Mouse (Mus musculus): Measurements from ENCODE around the gene Rbm20.

Rbm20 gene

DNA sequence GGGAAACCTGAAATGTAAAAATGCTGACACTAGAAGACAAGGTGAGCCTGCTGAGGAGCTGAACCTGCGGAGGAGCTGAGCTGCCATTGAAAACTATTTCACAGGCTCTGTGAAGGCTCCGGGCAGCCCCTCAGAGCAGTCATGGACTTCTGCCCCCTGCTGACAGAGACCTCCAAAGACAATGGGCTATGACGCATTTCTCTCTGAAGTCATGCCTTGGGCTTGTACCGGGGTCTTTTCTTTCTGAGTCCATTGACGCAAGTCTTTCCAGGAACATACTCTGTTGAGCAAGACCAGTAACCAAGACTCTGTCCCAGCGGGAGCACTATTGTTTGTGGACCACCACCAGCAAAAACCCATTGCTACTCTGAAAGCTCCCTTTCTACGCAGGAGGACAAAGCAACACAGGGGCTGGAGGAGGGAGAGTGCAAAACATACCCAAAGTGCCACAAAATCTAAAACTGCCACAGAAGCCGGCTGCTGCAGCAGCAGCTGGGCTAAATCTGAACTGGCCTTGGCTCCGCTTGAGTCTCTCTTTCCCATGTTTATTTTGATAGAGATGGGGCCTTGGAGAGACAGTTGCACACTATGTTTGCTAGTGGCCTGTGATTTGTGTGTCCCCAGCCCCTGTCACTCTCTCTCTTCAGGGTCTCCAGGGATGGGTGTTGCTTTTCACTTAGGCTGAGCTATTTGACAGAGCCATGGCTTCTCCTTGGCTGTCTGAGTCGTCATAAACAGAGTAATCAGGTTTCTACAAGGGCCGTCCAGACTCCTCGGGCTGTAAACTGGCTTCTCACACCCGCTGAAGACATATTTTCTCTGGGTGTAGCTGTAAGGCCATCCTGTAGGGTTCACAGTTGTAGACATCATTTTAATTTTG is 144.4 kb downstream of the Rbm20 start:
- DNase-seq: no peak

DNA sequence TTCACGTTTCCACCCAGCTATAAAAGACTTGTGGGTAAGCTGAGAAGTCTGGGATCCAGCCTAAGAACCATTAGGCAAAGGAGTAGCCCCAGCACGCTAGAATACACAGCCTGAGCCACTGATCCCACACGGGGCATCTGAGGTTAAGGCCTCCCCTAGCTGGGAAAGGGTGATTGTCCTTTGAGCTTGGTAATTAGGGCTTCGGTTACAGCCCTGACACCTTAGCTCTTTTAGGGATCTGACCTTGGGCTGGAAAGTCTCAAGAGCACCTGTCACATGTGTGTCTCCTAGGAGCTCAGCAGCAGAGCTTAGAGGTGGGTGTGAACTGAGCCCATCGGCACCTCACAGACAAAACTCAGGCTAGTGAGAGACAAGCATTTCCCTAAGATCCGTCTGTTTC is 146.7 kb downstream of the Rbm20 start:
- no peak for DNase-seq

DNA sequence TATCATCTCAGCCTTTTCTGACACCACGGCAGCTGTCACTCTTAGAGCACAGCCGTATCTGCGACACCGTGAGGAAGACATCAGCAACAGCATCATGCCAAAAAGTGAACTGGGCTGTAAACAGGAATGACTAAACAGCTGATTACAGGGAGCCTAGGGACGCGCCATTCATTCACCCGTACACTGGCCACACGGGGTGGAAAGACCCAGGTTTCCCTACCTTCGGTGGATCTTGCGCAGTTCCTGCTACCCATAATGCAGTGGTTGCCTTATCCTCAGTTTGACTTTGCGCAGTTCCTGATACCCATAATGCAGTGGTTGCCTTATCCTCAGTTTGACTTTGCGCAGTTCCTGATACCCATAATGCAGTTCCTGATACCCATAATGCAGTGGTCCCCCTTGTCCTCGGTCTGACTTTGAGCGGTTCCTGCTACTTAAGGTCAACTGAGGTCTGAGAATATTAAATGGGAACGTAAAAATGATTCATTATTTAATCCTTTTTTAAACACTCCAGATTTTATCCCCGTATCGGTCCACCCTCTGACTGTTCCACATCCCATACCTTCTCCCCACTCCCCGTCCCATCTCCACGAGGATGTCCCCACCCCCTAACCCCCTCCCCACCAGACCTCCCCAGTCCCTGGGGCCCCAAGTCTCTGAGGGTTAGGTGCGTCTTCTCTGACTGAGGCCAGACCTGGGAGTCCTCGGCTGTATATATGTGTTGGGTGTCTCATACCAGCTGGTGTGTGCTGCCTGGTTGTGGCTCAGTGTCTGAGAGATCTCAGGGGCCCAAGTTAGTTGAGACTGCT is 148.0 kb downstream of the Rbm20 start:
- DNase-seq: peak; percentile 49 to 68

- DNase-seq: no peak
These were observed 152.9 kb downstream of the Rbm20 start for GRCm38 (mm10) chr19:53829990-53830389.

DNA sequence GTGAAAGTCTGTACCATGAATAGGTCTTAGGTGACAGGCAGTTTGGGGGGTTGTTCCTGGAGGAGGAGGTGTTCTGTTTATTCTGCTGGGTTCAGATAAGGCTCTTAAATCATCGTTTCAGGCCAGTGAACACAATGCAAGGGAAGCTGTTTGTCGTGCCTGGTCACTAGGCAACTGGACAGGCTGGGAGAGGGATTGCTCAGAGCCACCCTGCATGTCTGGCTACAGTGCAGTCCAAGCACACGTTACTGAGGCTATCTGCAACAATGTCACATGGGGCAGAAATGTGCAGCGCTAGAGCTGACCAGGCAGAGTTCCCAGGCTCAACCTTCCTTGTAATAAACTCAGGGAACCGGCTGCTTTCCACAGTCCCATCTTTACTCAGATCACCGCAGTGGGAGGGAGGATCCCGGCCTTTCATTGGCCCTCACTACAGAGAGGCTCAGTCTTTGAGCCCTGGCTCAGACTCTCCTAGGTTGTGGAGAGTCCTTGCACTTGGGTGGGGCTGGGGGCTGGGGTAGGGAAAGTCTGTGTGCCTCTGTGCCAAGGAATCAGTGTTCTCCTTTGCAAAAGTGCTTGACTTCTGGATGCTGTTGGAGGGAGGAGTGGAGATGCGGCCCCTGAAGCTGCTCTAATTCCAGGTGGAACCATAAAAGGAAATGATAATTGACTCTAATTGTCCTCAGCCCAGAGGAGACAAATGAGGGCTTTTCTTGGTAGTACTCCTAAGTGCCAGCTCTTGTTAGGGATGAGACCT is 153.5 kb downstream of the Rbm20 start:
- DNase-seq: peak in 1 of 2 experiments; percentile 10

DNA sequence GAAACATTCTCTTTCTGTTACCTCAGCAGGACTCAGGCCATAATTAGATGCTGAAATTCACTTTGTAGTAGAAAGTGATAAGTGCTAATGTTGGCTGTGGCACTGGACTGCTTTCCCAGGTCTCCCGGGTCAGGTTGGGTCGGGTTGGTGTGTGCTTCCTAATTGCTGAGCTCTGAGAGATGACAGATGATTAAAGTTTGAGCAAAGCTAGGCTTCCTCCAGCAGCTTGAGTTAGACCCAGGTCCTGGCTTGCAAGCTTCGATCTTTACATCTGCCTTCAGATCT is 154.0 kb downstream of the Rbm20 start:
- no peak for DNase-seq

- DNase-seq: no peak
These were observed 155.4 kb downstream of the Rbm20 start for GRCm38 (mm10) chr19:53832512-53832911.

DNA sequence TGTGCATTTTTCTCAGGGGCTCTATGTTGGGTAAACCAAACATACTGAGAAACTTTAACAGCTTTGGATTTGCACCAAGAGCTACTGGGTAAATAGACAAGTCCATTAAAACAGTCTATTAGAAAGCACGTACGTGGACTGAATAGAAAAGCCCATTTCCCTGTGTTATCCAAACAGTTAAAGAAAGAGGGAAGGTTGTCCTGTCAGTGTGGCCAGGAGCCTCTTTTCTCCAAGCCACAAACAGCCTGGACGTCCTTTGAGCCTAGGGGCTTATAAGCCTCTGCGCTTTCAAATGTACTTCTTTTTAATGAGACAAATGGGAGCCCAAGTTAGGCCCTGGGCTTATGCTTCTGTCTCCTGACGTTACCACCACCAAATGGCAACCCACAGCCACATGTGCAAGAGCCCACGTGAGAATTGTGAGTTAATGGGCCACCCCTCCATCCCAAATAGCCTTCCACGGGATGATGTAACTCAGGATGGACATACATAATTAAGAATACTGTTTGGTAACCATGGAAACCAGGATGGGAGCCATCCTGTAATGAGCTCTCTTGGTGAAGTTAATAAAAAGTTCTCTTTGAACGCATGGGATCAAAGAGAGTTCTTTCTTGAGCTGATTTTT is 156.8 kb downstream of the Rbm20 start:
- DNase-seq: no peak

- no peak for DNase-seq
These were observed 159.7 kb downstream of the Rbm20 start for GRCm38 (mm10) chr19:53836569-53837454.

GRCm38 (mm10) chr19:53838850-53839249 is 161.7 kb downstream of the Rbm20 start:
- peak in 1 of 2 experiments; percentile 14 for DNase-seq

DNA sequence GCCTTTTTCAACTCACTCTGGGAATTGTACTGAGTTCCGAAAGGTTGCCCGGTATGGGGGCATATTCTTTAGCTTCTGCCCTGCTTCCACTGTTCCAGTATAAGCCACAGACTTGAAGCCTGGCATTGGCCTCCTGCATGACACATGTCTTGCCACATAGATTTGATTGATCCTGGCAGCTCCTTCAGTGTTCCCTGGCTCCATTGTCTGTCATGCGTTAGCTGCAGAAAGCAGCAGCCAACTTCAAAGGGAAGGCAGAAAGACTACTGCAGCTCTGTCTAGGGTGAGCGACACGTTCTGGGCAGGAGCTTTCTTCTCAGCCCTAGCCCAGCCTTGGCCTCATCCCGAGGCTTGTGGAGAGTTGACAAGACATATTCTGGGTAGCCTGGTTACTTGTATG is 162.7 kb downstream of the Rbm20 start:
- no peak for DNase-seq

- DNase-seq: peak; percentile 41 to 67
These were observed 164.8 kb downstream of the Rbm20 start for GRCm38 (mm10) chr19:53841915-53842314.

GRCm38 (mm10) chr19:53843972-53844371 is 166.9 kb downstream of the Rbm20 start:
- DNase-seq: no peak

GRCm38 (mm10) chr19:53848272-53848995 is 171.3 kb downstream of the Rbm20 start:
- DNase-seq: no peak

GRCm38 (mm10) chr19:53850166-53850922 is 173.2 kb downstream of the Rbm20 start:
- peak; percentile 73 to 75 for DNase-seq

GRCm38 (mm10) chr19:53851352-53851751 is 174.2 kb downstream of the Rbm20 start:
- DNase-seq: peak; percentile 39 to 45

DNA sequence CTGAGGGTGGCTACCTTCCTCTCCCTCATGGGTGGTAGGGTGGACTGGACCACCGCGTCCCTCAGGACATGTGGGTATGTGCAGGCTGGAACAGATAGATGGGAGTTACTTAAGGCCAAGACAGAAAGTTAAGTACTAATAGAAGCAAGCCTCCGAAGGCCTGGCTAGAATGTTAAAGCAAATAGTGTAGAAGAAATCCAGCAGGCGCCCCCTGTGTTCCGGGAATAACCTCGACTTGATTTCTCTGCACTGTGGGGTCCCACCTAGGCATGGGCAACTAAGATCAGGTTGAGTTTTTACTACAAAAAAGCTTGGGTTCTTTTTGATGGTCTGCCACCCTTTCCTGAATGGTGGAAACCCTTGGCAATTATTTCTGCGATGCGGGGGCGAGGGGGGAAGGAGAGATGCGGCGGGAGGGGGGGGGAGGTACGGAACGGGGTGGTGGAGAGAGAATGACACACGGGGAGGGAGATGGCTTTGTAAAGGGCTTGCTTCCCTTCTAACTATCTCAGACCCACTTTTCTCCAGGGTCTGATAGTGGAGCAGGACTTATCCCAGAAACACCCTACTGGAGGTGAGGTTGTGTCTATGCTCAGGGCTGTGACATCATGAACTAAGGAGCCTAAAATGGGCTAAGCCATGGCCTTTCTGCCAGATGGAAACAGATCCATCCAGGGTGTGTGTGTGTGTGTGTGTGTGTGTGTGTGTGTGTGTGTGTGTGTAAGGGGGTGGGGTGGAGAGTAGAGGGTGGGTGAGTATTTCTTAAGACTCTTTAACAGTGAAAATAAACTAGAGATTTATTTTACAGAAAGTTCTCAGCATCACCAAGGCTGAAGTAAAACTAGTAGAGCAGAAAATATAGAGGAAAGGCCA is 175.0 kb downstream of the Rbm20 start:
- peak; percentile 31 to 48 for DNase-seq

- peak; percentile 76 to 84 for DNase-seq
These were observed 175.8 kb downstream of the Rbm20 start for GRCm38 (mm10) chr19:53852699-53853451.

Data from cerebellum, postnatal 25 days (tissue).